Mouse (Mus musculus): ENCODE data around the gene Hoxa9. TPM values are rescaled to one million over a fixed set of nuclear protein-coding genes. Genes with fewer than 3 reads are reported as not detected.
A peak's percentile ranks its signal among the peaks of the same experiment; 100 is the strongest.

The Hoxa9 gene
- 60.9 and 73.2 TPM in 2 replicates for polyA plus RNA-seq (2015; fragmentation: Nextera tagmentation; extraction: Ambion mirVana)

DNA sequence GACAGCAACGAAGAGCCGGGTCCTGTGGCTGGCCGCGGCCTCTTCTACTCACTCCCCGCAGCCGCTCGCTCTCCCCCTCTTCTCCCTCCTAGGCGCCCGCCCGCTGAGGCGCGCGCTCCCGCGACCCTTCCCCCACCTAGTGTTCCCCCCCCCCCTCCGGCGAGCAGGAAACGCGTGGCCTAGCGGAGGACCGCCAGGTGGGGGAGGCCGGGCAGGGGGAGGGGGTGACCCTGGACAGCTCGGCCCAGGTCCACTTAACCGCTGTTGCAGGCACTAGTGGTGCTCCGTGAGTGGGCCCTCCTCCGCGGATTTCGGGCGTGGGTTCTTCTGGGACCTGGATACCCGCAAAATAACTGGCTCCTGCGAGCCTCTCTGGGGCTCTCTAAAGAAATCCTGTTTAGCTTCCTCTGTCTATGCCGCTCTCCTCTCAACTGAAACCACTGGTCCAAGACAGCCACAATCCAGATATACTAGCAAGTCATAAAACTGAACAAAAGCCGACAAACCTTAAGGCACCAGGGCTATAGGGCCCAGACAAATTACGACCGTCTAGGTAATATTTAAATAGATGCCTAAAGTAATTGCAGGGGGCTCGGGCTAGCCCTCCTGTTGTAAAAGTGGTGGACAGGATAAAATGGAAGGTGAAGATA, at the start of gene Hoxa9:
Gene Hoxa9 (minus strand): TSS at position 574 of the 650 bp plus-strand sequence.

DNA sequence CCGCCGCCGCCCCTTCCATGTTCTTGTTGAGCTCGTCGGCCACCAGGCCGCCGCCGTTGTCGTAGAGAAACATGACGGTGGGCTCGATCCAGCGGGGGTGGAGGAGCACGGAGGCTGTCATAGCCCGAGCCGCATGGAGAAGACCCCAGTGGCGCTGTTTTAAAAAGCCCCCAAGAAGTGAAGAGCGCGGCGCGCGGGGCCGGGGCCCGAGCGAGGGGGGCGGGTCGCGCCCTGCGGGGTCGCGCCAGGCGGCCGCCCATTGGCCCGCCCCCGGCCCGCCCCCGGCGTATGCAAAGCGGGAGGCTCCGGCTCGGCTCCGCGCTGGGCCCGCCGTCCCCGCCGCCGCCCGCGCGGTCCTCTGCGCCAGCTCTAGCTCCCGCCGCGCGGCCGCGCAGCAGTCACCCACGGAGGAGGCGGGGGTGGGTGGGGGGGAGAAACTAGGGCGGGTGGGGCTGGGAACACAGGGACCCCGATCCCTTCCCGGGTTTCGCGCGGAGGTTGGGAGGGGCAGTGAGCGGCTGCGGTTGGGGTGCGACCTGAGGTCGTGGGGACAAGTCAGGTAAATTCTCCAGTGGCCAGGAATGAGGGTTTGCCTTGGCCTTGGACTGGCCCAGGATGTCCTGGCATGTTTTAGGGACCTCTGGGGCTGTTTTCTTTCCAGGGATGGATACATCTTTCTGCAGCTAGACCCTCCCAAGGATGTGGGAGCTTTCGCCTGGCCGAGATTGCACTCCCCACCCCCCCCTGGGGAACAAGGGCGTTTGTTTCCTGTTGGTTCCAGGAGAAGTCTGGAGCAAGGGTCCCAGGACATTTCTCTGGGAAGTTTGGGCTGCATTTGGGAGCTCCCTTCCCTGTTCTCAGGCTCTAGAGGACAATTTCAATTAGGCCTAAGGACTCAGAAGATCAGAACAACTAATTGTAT, 30.0 kb upstream of the Hoxa9 start, which contains the start of gene Hoxa13:
Gene Hoxa13 (minus strand): TSS at position 227 of the 922 bp plus-strand sequence.

DNA sequence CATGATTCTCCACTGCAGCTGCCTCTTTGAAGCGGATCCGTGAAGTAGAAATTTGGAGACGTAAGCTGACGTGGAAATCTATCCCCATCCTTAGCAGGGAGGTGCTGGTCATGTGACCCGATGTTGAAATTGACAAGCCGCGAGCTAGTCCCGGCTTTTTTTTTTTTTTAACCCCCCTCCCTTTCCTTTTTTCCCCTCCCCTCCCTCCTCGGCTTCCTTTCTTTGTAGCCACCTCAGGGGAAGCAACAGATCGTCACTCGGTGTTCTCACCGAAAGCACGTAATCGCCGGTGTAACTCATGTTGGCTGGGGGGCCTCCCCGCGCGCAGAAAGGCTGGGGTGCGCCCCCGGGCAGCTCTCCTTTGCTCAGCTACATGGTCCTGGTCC, 14.9 kb upstream of the Hoxa9 start, which contains the start of gene Hoxa11:
Gene Hoxa11 (minus strand): TSS at position 54 of the 386 bp plus-strand sequence.

DNA sequence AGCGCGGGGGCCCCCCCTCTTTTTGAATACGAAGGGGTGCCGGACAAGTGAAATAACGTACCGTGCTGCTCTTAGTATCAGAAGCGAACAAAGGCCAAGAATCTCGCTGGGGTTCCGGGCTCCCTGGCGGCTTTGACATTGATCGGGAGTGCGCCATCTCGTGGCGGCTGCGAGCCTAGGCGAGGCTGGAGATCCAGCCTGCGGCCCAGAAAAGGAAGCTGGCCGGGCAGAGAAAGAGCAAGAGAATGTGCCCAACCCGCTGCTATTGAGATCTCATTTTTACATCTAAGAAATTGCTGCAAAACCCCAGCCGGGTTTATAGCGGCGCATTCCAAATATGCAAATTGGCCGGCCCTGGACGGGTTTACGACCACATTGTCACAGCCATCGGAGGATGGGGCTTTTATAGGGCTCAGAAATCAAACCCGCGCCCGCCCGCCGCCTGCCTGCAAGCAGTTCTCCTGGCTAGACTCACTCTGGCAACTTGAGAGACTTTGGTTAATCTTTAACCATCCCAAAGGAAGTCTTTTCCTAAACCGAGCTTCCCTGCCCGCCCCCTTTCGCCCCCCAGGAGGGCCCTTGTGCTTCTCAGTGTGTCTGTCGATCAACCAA, 9.6 kb upstream of the Hoxa9 start, which contains the start of gene Hoxa10:
Gene Hoxa10 (minus strand): TSS at position 466 of the 612 bp plus-strand sequence.

DNA sequence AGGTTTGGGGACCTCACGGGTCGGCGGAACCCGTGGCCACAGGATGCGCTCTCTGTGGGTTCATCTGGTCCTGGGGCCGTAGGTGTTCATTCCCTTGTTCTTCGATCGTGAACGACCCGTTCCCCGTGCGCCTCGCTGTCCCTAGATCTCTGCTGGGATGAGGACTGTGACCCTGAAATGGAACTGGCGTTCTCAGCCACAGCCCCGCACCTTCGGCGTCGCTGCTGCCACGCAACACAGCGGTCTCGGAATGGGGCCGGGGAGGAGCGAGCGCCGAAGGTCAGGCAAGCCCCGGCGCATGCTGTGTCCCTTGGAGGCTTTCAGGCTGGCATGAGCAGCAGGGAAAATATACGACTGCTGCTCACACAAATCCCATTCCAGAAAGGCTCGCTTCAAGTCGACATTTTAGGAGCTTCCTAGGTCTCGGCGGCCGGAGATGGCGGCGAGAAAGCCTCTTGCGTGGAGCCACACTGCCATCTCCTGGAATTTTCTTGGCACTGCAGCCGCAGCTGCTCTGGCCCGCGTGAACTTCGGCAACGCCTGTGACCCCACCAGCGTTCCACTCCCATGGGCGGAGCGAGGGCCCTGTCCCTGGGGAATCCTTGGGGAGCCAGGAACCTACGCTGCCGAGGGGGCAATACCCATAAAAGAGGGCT, 9.4 kb downstream of the Hoxa9 start, which contains the start of gene Hoxa7:
Gene Hoxa7 (minus strand): TSS at position 518 of the 656 bp plus-strand sequence.

DNA sequence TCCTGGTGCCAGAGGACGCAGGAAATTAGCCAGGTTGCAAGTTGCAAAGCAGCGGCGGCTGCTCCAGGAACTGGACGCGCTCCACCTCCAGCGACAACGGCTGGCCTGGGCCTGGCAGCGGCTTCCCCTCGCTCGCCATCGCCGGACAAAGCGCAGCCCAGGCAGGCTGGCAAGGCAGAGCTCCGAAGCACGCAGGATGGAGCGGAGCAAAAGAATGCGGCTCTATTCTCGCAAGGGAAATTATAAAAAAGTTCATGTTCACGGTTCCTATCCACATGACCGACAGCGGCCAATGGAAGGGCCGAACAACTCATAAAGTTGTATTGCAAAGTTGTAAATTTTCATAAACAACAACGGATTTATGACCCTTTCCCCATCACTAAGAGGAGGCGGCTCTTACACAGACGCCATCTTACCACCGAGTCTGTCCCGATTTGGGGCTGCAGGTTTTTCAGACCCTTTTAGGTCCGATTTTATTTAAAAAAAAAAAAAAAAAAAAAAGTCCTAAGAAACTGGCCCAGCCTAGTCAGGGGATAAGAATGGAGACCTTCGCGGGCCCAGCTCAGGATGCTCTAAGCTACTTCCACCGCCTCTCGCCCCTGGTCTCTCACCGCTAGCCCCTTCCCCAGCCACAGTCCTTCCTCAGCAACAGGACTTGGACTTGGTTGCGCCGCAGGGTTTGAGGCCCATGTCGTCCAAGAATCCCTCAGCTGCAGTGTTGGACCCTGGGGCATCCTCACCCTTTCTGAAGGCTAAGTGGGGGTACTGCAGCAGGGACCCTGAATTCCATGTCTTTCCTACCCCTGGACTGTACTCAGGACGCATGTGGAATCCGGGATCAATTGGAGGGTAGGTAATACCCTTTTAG, 17.5 kb downstream of the Hoxa9 start, which contains the start of the genes Hoxa3 and Gm28308:
Gene Hoxa3 (minus strand): TSS at position 218 of the 868 bp plus-strand sequence.
Gene Gm28308 (minus strand): TSS at position 221 of the 868 bp plus-strand sequence.

DNA sequence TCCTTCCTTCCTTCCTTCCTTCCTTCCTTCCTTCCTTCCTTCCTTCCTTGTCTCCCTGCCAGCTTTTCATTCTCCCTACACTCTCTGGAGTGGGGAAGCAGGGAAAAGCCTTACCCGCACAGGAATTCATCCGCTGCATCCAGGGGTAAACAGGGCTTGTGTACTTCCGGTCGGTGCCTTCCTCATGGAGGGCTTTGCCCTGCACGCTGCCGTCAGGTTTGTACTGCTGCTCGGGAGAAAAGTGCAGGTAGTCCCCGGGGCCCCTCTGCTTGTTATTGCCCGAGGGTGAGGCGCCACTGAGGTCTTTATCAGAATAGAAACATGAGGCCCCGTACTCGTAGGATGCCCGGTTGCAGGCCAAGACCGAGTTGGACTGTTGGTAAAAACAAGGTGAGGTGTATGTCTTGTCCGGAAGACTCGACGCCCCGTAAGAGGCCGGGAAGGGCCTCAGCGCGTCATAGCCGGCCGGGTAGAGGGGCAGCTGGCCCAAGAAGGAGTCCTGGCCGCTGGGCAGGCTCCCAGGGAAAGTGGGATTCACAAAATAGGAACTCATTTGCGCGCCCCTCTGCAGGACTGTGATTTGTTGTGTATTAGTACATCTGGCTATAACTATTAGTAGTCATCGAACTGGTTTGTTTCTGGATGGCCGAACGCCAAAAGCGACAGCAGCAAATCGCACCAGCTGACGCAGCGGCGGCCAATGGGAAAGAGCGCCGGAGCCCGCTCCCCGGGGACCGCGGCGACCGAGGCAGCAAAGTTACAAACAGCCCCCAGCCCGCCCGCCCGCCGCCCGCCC, 22.6 kb downstream of the Hoxa9 start, which contains the start of gene Hoxa6:
Gene Hoxa6 (minus strand): TSS at position 651 of the 796 bp plus-strand sequence.

DNA sequence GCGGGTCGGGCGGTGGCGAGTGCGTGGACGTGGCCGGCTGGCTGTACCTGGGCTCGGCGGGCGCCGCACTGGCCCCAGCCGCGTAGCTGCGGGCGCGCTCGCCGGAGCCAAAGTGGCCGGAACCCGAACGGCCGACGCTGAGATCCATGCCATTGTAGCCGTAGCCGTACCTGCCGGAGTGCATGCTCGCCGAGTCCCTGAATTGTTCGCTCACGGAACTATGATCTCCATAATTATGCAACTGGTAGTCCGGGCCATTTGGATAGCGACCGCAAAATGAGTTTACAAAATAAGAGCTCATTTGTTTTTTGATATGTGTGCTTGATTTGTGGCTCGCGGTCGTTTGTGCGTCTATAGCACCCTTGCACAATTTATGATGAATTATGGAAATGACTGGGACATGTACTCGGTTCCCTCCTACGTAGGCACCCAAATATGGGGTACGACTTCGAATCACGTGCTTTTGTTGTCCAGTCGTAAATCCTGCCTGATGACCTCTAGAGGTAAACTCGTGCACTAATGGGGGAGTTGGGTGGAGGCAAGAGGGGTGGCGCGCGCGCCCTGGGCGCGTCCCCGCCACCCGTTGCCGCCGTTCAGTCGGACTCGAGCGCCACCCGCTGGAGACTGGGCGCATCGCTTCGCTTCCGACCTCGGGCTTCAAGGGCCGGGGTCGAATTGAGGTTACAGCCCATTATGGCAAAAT, 26.7 kb downstream of the Hoxa9 start, which contains the start of gene Hoxa5:
Gene Hoxa5 (minus strand): TSS at position 538 of the 703 bp plus-strand sequence.

DNA sequence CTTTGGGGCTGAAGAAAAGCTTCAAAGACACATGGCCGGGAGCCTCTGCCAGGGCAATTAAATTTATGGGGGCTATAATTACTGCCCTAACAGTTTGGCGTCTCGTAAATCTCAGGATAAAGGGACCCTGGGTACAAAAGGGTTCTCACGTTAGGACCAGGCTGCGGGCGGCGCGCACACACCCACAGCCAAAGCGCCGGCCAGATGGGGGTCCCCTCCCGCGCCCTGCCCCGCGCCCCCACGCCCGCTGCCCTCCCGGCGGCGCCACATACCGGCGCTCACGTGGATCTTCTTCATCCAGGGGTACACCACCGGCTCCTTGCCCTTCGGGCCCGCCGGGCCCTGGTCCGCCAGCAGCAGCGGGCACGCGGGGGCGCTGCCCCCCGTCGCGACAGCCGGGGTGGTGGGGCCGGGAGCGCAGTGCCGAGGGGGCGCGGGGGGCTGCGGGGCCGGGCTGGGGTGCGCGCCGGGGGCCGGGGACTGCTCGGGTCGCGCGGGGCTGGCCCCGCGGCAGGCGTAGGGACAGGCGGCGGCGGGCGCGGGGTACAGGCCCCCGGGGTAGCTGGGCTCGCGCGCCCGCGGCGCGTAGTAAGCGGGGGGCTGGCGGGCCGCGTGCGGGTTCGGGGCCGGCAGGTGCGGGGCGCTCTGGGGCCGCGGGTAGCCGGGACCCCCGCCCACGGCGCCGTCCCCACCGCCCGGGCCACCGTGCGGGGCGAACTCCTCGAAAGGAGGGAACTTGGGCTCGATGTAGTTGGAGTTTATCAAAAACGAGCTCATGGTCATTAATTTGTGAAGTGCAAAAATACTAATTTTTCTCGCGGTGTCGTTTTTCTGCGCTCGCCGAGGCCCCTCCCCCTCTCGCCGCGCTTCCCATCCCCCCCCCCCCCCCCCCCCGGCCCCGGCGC, 39.7 kb downstream of the Hoxa9 start, which contains the start of gene Hoxa4:
Gene Hoxa4 (minus strand): TSS at position 848 of the 905 bp plus-strand sequence.

DNA sequence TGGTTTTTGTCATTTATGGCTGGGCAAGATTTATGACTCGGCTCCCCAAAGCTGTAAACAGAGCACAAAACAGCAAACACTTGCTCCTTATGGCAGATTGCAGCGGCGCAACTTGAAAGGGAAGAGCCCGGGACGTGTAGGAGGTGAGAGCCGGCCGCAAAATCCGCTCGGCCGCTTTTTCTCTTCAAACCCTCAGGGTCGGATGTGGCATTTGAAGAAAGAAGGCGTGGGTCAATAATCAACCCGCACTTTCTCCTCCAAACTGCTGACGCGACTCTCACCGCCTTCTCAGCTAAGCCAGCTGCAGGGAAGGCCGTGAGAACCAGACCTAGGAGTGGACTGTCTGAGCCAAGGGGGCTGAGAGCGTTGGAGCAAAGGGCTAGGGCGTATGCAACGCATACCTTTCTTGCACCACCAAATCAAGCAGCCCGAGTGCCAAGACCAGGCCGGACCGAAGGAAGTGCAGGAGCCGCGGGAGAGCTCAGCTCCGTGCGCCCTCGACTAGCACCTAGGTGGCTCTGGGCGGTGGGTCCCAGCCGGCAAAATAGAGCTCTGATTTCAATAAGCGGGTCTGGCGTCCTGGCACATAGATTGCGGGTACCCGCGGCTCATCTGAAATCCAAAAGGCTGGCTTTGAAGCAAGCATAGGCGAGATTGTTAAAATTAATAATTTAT, 53.7 kb downstream of the Hoxa9 start, which contains the start of gene 5730596B20Rik:
Gene 5730596B20Rik (plus strand): TSS at position 438 of the 675 bp plus-strand sequence.

MicroRNAs within 50 kb of the gene (microRNA counts, 519-probe panel; counts per million panel counts)
- 5,207 counts per million, percentile 65 among the panel's probes with 10 or more counts for microRNA mmu-miR-196b

Small RNA genes within 50 kb of the gene (microRNA-seq; reads per million reads assigned to microRNA genes)
- 4,524 reads per million, percentile 90 among the genes with 10 or more reads in this experiment for gene Mir196b

Other genes starting within 250 kb of the Hoxa9 start
- 27.8 and 29.3 TPM in 2 replicates for gene Skap2, start 218.5 kb downstream of the Hoxa9 start, polyA plus RNA-seq (2015; fragmentation: Nextera tagmentation; extraction: Ambion mirVana)
- gene Hoxa1, start 72.8 kb downstream of the Hoxa9 start, polyA plus RNA-seq (2015; fragmentation: Nextera tagmentation; extraction: Ambion mirVana): 1.1 and 1.3 TPM in 2 replicates
- 4.2 and 5.9 TPM in 2 replicates for gene Hoxa2, start 66.3 kb downstream of the Hoxa9 start, polyA plus RNA-seq (2015; fragmentation: Nextera tagmentation; extraction: Ambion mirVana)
- gene 5730596B20Rik, start 53.6 kb downstream of the Hoxa9 start, polyA plus RNA-seq (2015; fragmentation: Nextera tagmentation; extraction: Ambion mirVana): 1.0 and 1.4 TPM in 2 replicates
- gene Hoxa4, start 39.3 kb downstream of the Hoxa9 start, polyA plus RNA-seq (2015; fragmentation: Nextera tagmentation; extraction: Ambion mirVana): 2.2 and 2.4 TPM in 2 replicates
- 13.8 and 24.7 TPM in 2 replicates for gene Hoxa5, start 26.5 kb downstream of the Hoxa9 start, polyA plus RNA-seq (2015; fragmentation: Nextera tagmentation; extraction: Ambion mirVana)
- 9.2 and 13.5 TPM in 2 replicates for gene Hoxa6, start 22.4 kb downstream of the Hoxa9 start, polyA plus RNA-seq (2015; fragmentation: Nextera tagmentation; extraction: Ambion mirVana)
- gene Hoxa3, start 17.8 kb downstream of the Hoxa9 start, polyA plus RNA-seq (2015; fragmentation: Nextera tagmentation; extraction: Ambion mirVana): 6.4 and 6.9 TPM in 2 replicates
- gene Gm28308, start 17.8 kb downstream of the Hoxa9 start, polyA plus RNA-seq (2015; fragmentation: Nextera tagmentation; extraction: Ambion mirVana): 0.61 and 1.8 TPM in 2 replicates
- 84.8 and 121 TPM in 2 replicates for gene Hoxa7, start 9.2 kb downstream of the Hoxa9 start, polyA plus RNA-seq (2015; fragmentation: Nextera tagmentation; extraction: Ambion mirVana)
- 62.4 and 92.7 TPM in 2 replicates for gene Hoxa10, start 9.8 kb upstream of the Hoxa9 start, polyA plus RNA-seq (2015; fragmentation: Nextera tagmentation; extraction: Ambion mirVana)
- gene Hoxa11, start 14.7 kb upstream of the Hoxa9 start, polyA plus RNA-seq (2015; fragmentation: Nextera tagmentation; extraction: Ambion mirVana): 4.9 and 7.6 TPM in 2 replicates
- gene Hoxa13, start 29.8 kb upstream of the Hoxa9 start, polyA plus RNA-seq (2015; fragmentation: Nextera tagmentation; extraction: Ambion mirVana): not detected in 2 replicates
- gene Evx1, start 82.4 kb upstream of the Hoxa9 start, polyA plus RNA-seq (2015; fragmentation: Nextera tagmentation; extraction: Ambion mirVana): 0.76 and 0.79 TPM in 2 replicates